Mouse (Mus musculus) A20 (cell line): ENCODE measurements at regions not wholly inside any gene's neighbourhood (a gene's known extent, or its start where the extent isn't known, plus 50 kb on each side); places are given as distances from the start of the nearest gene placed in this dataset.

Experiments used
- DNase-seq: peaks from one replicate; pipeline ENCODE4 v3.0.0-alpha.2; 2011; ENCODE audit warnings: low read depth, low spot score

DNA sequence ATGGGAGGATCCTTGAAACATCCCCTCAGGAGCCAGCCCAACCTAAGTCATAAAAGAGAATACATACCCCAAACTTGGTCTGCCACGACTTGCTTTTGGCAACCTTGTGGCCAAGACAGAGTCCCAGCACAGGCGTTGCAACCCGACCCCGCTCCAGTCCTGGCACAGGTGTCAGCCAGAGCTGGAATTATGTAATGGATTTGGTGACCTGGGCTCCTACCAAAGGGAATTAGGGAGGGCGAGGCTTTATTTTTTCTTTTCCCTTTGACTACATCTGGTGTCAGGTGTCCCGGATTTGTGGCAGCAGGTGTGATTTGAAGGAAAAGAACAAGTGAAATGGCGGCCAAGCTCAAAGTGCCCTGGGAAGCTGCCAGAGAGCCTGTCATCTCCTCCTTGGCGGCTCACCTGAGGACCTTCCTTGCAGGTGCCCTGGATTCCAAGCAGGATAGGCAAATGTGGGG, 212.9 kb downstream of the Mef2c start:
- DNase-seq, result no peak

DNA sequence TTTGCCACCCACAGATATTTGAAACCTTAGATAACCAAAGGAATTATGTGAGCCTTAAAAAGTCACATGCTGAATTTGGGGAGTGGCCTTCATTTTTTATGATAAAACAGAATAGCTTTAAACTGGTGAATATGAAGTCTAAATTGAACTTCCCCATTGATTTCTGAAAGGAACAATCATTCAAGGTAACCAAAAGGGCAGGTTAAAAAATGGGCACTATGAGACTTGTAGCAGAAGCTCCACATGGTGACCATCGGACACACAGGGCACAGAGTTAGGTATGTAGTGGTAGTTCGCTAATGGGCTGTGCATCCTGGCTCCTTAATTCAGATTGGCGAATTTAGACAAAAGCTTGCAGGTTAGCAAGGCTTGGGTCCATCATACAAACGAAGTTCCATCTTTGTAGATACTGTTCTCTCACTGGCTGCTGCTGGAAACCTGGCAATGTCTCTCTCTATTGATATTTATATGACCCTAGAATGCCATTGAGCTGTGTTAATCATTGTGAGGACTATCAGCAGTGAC, 213.9 kb downstream of the Mef2c start:
- DNase-seq, result no peak

DNA sequence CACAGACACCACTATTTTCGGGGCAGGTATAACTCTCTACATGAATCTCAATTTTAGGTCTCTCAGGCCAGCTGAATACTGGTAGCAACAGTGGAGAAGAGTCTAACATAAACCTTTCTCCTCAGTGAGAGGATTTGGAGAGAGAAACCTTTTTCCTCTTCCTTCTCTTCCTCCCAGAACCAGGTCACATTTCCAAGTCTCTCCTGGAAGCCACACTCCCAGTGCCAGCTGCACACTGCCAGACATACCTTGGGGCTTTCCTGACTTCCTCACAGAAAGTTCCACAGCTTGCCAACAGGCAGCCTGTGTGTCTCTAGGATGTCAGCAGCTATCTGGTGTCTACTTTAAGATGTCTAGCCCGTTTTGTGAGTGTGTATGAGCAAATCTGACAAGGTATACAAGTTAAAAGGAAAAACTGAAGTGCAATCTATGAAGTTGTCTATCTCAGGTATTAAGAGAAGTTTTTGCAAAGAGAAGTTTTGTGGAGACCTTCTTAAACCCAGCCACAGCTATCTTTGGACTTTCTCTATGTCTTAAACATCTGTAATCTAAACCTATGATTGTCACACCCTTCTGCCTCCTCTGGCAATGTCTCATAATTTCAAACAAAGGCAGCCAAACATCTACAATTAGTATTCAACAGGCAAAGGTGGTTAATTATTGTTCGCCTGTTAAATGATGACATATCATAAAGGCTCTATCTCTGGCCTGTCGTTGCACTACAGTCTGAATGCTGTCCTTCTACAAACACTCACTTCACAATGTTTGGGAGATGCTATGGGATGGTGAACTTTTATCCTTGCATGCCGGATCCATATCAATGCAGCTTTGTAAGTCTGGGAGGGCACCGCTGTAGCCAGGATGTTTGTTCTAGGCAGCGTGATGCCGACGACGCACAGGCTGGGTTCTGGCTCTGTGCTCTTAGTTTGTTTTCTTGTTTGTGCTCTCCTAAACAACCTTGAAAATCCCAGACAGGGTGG, 214.9 kb downstream of the Mef2c start:
- no peak for DNase-seq

DNA sequence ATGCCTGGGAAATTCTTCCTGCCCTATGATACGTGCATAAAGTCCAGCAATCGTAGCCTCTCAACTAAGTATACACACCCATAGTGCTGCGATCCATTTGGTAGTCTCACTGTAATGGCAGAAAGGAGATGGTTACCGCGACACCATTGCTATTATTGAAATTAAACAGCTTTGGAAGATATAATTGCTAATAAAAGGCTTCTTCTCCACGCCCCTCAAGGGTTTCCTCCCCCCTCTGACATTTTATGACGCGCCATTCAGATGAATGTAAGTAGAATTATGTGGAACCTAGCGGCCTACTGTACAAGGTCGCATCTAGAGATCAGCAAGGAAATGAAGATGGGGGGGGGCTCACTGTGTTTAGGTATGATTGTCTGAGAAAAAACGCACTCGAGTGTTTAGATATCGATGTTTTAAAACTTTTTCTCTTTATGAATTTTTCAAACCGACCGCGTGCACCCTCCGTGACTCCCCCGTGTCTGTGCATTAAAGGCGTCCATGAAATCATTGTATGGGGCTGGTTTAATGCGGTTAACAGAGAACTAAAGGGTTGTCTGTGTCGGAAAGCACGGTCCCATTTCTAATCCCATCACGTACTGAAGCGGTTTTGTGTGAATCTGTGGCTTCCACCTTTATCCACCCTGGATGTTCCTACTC, 215.9 kb downstream of the Mef2c start:
- DNase-seq, result no peak

DNA sequence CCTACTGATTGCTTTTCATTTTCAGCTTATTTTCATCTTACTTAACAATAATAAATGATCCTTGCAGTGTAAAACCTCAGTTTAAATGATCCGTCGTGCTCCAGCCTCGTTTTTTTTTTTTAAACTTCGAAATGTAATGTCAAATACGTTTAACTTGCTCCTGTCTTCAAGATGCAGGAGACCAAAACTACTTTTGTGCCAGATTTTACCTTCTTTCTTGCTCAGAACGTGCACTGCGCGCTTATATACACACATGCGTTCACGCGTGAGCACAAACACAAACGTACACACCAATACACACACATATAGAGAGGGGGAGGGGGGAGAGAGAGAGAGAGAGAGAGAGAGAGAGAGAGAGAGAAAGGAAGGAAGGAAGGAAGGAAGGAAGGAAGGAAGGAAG, 216.5 kb downstream of the Mef2c start:
- DNase-seq, result no peak

DNA sequence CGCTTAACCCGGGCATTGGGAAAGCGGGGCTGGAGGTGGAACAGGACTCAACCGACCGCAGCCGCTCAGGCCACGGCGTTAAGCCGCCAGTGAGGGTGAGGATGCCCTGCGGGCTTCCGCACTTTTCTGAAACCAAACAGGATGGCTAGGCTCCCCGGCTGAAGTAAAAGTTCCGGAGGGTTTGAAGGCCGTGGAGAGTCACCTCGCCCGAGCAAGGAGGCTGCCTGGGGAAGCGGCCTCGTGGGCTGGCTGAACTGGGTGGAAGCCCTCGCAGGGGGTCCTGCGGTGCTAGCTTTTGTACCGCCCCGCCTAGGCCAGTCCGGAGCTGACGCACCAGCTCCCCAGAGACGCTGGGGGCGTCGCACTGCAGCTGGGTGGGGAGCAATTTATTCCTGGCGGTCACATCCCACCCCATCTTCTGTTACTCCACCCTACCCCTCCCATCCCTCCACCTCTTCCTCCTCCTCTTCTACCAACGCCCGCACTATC, 217.1 kb downstream of the Mef2c start:
- no peak for DNase-seq

DNA sequence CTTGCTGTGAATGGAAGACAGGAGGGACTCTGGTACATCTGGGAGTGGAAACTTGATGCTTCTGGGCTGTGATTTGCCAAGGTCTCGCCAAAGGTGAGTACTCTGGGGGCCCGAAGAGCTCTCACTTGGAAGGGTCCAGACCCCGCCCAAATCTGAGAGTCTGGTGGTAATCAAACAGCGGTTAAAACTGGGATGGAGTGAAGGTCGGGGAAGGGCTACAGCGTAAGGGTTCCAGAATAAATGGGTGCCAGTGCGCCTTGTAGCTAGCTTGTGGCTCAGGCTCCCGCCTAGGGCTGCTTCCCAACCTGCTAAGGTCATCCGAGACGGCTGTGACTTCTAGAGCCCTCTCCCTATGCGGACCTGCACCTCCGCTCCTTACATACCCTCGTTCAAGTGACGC, 217.7 kb downstream of the Mef2c start:
- DNase-seq, result no peak

DNA sequence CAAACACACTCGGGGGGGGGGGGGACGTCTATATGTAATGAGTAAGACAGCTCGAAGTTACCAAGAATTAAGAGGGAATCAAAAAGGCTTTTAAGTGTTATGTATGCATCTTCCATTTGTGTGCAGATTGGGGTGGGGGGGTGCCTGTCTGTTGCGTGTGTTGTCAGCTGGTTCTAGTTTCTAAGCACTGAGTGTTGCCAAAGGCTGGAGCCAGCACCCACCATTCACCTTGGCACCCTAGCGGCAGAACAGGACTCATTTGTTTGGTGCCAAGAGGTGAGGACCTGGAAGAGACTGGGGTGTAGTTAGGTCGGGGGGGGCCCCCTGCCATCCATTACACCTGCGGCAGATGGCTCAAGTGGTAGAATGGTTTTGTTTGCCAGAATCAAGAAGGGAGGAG, 218.4 kb downstream of the Mef2c start:
- DNase-seq, result no peak

DNA sequence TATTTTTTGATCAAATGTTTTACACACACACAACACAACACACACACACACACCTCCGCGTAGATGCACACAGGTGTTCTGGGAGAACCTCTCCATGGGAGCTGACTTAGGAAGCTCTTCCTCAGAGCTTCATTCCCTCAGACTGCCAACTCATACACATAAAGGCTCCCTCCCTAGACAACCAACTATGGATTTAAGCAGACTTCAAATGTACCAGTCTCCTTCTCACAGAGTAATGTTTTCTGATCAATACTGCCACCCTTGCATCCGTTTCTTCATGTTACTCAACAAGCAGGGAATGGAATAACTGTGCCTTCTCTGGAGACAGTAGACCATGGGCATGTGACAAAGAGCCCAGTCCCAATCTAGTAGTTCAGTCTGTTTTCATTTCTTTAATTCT, 219.0 kb downstream of the Mef2c start:
- DNase-seq, result no peak

DNA sequence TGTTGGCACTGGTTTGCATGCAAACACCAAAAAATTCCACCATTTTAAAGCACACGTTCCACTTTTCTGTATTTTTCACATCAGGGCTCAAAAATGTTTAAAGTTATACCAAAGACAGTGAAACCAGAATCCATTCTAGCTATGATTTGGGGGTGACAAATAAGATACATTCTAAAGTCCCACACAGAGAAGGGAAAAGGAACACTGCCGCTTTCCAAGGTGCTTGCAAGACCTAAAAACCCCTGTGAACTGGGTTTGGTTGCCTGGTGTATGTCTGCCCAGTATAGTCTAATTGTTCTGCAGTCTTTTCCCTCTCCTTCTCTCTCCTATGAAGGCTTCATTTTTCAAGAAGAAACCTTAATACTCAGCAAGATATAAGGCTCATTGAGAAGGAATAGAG, 219.6 kb downstream of the Mef2c start:
- no peak for DNase-seq

DNA sequence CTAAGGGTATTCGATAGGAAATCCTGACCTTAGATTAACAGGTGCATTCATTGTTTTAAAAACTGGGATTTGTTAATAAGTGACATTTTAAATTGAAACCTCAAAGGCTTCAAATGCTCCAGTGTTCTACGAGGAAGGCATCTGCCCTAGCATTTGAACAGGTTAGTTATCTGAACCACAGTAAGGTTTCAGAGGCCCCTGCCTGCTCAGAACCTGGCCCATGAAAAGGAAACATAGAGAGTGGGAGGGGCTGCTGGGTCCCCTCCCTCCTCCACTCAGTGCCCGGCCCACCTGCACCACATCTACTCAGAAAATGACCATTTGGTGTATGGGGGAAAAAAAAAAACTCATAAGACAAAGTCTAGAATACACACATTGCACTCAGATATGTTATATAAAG, 220.4 kb downstream of the Mef2c start:
- no peak for DNase-seq

DNA sequence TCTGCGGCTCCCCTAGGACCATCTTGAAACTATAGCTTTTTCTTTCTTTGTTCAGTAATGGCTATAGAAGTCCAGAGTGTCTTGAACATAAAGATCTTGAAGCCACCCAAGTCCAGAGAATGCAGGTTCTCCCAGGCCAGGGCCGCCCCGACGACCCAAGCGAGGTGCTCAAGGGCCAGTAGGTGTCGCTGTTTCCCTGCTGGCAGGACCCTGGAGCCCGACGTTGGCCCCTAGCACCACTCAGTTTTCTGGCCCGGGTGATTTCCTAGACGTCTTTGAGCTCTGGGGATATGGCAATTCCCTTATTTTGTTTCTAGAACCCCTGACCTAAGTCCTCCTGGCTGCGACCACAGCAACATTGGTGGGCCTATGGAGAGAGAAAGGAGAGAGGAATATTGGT, 221.2 kb downstream of the Mef2c start:
- peak; percentile 74 for DNase-seq

DNA sequence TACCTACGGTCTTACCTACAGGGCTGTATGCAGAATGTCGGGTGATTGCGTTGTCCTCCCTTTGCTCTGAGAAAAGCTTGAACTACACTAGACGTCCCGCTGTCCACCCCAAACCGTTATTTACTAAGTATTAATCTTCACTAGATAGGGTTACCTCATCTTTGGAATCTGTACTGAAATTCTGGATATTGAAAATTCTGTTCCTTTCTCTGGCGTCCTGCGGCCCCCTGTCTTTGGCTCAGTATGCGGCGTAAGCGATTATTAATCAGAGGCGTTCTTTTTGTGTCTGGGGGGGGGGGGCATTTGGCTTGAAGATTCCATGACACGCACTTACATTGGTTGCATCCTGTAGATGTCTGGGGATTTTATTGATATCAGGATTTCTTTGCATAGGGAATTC, 222.0 kb downstream of the Mef2c start:
- no peak for DNase-seq

DNA sequence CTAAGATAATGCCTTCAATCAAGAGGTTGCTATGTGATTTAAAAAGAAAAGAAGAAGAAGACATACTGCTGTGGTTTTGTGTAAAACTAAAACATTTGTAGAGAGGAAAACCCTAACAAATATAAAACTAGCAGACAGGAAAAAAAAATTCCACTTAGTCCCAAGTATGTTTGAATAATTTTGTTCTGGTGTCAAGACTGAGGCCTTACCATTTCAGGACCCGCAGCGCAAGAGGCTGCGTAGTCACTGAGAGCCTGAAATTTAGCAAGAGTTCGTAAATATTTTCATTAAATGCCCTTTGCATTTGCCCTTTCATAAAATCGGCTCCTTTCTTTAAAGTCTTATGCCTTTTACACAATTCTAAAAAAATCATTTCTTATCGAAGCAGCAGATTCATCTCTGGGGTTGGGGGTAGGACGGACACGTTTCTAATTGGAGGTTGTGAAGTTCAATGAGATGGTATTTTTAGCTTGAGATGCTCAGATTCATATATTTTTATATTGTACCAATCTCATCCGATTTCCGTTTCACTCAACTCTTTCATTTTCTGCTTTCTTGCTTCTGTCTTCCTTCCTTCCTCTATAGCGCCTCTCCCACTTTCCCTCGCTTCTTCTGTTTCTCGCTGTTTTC, 222.6 kb downstream of the Mef2c start:
- DNase-seq, result no peak

DNA sequence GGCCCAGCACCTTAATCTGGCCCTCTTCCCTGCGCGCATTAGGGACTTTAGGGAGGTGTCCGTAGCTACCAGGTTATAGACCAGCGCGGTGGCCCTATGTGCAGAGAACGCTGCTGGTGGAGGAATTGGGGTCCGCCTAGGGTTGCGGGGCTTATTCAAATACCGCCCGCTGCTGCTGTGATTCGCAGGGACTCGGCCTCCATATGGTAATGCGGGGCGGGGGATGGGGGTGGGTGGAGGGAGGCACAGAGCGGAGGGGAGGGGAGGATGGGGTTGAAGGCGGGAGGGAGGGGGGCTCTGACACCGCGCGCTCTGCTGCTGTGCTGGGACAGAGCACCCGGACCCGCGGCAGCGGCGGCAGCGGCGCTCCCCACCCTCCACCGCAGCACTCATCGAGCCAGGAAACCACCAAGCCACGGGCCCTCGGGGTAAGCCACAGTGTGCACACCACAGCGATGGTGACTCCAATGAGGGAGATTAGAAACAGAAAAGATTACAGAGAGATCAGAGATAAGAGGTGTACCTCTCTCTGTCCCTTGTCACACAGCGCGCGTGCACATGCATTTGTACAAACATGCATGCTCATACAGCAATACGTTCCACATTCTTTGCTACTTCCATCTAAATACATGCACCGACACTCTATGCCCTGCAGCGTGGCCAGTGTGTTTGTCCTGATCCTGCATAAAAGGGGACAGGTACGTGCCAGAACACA, 223.4 kb downstream of the Mef2c start:
- no peak for DNase-seq

DNA sequence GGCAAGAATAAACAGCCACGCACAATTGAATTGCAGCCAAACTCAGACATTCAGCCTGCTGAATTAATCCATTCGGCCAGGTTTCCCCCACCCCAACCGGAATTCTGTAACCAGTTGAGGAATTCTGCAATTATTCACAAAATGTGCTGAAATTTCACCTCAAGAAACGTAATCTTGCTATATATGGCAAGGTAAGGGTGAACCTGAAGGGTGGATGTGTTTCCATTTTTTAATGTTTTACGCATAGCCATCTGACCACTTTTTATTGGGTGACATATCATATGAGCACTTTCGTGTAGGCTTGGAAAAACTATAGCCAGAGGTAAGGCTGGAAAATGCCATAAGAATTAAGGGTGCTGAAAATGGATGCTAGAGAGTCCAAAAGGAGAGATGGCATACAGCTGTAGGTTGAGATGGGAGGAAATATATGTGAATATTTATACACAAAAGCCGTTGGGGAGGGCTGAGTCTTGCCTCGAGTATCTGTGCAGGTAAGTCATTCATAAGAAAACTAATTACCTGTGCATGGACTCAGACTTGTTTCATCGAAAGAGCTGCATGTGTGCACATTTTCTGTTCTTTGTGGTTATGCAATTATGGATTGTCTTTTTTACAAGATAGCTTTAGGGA, 224.0 kb downstream of the Mef2c start:
- no peak for DNase-seq

DNA sequence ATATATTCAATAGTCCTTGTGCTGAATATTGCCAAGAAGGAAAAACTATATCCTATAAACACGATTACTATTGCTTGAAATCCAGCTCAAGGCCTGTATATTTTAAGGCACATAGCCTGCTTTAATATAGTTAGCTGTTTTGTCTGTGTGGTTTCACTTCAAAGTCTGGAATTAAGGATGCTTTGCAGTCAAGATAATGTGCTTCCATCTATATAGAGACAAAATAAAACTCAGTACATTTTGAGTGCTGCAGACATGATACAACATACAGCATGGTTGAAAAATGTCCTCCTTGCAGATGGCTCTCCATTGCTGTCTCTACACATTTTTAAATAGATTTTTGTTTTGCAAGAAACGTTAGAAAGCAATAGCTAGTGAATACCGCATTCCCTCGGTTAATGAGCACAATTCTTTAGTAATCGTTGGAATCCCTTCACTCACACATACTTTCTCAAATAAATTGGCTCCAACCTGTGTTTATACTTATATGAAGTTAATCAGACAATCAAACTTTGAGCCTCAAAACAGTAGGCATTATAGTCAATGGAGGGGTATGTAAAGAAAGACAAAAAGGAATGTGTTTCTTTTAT, 224.7 kb downstream of the Mef2c start:
- DNase-seq, result no peak

DNA sequence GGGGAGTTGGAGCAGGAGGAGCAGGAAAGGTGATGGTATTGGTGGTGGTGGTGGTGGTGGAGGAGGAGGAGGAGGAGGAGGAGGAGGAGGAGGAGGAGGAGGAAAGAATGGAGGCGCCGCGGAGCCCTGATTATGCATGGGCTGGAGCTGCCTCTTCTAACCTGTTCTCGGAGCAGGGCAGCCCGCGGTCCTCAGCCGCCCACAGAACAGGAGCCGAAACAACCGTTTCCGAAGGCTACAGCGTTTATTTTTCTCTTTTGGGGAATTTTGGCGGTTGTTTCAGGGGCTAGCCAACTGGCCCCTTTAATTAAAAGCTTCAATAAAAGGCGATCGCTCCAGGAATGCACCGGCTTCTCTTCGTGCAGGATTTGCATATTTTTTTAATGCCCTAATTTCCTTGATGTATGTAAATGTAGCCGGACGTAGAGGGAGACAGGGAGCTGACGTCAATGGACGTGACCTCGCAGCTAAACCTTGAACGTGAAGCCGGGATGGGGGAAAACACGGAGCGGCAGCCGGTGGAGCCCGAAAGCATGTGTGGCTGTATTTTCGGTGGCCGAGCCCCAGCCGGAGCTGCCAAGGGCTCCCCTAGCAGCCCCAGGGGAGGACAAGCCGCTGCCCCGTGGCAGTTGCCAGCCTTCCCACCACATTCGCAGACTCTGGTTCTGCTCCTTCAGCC, 225.6 kb downstream of the Mef2c start:
- DNase-seq, result peak; percentile 95

DNA sequence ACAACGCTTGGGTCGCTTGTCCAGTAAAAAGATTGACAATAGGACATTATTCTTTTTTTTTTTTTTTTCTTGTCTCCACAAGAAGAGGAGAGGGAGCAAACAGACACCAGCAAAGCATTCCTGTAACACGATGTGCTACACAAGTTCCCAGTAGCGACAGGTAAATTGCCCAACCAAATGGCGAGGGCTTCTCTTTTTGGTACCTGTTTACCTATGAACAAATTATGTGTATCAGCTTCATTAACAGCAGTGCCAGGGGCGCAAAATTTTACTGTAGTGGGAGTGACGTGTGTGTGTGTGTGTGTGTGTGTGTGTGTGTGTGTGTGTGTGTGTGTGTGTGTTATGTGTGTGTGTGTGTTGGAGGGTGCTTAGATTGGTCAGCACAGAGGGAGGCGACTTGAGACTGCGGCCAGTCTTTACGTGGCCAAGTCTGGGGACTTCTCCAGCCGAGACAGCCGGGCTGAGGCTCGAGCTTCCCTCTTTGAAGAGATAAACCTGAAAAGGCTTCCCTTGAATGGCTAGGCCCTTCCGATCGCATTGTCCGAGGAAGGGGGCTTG, 226.4 kb downstream of the Mef2c start:
- DNase-seq, result no peak
